Mouse (Mus musculus) urinary bladder, adult 18-20 months (tissue): ENCODE data around the gene Prmt1.

Experiments
- DNase-seq, 2 experiments: peaks; one replicate each; pipeline ENCODE4 v3.0.0; 2022; ENCODE audit warnings: low spot score in 2 of 2, mixed read lengths in 2 of 2

Gene Prmt1

DNA sequence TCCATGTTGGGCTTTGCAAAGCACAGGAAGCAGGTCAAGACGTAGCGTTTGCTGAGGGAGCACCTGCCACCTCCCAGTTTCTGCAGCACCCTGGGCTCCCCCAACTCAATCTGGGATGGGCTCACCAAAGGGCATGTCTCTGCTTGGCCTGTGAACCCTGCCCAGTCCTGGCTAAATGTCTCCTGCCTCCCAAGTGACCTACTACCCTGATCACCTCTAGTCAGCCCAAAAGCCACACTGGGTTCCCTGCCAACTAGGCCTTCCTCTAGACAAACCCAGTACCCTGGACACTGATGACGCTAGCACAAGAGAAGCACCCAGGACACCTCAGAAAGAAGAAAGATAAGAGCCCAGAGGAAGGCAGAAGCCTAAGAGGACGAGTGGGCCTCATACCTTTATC lies 26.5 kb upstream of the Prmt1 start:
- no peak for DNase-seq

DNA sequence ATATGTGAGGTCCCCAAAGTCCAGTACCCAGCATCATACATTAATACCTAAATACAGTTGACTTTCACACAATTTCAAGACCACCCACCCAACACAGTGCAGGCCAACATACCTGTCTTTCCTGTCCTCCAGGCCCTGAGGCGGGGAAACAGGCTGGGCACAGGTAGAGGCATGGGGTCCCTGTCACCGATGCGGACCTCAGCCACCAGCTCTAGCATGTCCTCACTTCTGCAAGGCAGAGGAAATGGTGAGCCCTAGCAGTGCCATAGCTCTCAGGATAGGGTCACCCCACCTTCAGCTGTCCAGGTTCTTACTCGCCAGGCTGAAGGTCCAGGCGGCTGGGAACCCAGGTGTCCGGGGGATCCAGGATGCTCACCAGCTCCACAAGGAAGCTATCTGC lies 25.6 kb upstream of the Prmt1 start:
- DNase-seq: no peak

- DNase-seq: no peak
These were observed 22.0 kb upstream of the Prmt1 start for GRCm38 (mm10) chr7:45008411-45008810.

DNA sequence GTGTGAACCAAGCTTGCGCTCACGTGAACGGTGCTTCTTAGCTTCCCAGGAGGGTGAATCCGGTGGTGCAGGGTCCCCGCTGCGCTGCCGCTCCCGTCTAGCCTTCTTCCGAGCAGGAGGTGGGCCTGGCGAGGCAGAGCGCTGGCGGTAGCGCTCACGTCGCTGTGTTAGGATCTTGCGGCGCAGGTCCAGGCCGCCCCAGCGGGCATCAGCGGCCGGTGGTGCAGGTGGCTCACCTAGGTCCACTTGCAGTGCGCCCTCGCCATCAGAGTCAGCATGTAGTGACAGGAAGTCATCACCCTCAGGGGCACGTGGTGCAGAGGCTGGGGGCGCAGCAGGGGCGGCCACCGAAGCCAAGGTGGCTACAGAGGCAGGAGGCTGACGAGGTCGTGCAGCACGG lies 21.5 kb upstream of the Prmt1 start:
- DNase-seq: no peak

GRCm38 (mm10) chr7:45007141-45007540 lies 20.8 kb upstream of the Prmt1 start:
- no peak for DNase-seq

DNA sequence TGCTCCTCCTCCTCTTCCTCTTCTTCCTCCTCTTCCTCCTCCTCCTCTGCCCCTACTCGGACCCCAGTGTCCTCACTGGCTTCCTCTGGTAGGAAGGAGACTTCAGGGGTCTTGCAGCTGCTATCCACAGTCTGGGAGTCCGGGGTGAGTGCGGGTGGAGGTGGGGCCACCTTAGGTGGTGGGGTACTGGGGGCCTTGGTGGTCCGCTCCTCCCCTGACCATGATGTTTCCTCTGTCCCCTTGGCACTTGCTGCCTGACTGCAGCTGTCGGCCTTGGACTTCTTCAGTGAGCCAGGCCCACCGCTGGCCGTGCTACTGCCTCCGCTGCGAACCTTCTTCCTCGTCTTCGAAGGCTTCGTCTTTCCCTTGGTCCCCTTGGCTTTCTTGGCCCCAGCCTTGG lies 20.1 kb upstream of the Prmt1 start:
- no peak for DNase-seq

- DNase-seq: no peak
These were observed 19.1 kb upstream of the Prmt1 start for GRCm38 (mm10) chr7:45005321-45005992.

DNA sequence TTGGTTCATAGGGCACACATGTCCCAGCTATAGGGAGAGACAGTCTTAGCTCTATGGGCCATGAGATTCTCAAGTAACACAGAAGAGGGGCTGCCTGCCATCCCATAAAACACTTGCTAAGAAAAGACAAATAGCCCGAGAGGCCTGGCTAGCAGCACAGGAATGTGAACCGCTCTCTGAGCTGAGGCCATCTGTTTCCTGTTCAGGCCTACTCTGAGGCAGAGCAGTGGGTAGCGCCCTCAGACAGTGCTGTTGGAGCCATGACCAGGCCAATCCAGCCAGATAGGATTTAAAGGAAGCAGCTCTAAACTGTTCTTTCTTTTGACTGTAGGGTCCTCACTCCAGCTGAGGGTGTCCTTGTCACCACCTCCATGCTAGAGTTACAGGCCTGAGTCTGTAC lies 18.2 kb upstream of the Prmt1 start:
- DNase-seq: no peak

DNA sequence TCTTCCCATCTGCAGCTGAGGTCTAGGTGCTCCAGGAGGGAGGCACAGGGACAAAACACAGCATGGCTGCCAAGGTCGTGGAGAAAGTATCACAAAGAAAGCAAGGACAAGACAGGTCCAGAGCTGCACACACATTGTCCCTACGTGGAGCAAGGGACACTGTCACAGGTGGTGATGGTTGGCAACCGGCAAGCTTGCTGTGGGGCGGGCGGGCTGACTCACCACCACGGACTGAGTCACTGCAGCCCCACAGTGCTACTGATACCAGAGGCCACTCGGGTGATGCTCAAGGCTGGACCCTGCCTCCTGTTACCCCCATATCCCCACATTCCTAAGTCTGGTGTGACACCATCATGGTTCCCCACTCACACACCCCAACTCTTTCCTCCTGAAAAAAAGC lies 16.1 kb upstream of the Prmt1 start:
- DNase-seq: no peak

DNA sequence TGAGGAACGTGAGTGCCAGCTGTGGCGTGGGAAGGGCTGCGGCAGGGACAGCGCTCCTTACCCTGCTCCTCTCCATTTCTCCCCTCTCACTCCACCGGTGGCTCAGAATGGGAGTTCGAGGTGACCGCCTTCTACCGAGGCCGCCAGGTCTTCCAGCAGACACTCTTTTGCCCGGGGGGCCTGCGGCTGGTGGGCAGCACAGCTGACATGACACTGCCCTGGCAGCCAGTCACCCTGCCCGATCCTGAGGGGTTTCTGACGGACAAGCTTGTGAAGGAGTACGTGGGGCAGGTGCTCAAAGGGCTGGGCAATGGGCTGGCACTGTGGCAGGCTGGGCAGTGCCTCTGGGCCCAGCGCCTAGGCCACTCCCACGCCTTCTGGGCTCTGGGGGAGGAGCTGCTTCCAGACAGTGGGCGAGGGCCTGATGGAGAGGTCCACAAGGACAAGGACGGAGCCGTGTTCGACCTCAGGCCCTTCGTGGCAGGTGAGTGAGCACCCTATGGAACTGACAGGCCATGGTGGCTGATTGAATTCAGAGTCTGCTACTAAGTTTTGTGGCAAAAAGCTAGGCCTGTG lies 14.3 kb upstream of the Prmt1 start:
- DNase-seq: no peak

DNA sequence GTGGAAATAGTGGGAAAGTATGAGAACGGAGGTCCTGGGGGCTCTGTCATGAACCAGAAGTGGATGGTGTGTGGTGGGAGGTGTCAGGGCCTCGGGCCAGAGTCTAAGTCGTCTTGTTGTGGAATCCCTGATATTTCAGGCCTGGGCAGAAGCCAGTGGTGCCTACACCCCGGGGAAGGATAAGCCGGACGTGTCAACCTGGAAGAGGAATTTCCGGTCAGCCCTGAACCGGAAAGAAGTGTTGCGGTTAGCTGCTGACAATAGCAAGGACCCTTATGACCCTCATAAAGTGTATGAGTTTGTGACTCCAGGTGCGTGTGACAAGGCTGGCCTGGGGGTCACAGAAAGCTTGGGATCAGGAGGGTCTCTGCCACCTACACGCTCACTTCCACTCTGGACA lies 13.4 kb upstream of the Prmt1 start:
- no peak for DNase-seq

DNA sequence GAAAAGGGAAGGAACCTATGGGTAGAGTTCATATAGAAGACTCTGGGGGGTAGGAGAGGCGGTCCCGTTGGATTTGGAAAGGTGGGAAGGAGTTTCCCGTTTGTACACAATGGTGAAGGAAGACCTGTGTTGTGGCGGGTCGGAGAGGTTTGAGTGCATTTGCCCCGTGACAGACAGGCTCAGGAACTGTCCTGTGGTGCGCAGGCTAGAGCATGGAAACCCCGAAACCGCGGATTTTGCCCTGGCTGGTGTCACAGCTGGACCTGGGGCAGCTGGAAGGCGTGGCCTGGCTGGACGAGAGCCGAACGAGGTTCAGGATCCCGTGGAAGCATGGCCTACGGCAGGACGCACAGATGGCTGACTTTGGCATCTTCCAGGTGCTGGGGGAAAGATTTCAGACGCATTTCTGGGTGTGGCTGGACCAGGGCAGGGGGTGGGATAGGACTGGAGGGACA lies 12.2 kb upstream of the Prmt1 start, which contains the start of gene Bcl2l12:
TSS of gene Bcl2l12 (minus strand) at position 212 of the 455 bp plus-strand sequence.
- DNase-seq: peak in 1 of 2 experiments; percentile 37

DNA sequence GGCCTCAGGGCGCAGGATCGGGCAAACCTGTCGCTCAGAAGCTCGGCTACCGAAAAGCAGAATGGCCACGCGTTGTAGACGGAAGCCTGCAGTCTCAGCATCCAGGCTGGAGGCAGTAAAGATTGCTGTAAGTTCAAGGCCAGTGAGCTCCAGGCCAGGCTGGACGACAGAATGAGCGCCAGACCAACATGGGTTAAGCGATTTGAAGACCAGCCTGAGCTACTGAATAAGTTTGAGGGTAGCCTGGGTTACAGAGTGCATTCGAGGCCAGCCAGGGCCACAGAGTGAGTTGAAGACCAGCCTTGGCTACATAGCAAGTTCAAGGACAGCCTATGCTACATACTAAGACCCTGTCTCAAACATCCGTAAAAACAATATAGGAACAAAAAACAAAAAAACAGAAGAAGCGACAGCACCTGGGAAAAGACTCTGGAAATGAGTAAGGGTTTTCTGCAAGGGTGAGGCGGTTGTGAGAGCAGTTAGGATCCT lies 11.6 kb upstream of the Prmt1 start:
- no peak for DNase-seq

DNA sequence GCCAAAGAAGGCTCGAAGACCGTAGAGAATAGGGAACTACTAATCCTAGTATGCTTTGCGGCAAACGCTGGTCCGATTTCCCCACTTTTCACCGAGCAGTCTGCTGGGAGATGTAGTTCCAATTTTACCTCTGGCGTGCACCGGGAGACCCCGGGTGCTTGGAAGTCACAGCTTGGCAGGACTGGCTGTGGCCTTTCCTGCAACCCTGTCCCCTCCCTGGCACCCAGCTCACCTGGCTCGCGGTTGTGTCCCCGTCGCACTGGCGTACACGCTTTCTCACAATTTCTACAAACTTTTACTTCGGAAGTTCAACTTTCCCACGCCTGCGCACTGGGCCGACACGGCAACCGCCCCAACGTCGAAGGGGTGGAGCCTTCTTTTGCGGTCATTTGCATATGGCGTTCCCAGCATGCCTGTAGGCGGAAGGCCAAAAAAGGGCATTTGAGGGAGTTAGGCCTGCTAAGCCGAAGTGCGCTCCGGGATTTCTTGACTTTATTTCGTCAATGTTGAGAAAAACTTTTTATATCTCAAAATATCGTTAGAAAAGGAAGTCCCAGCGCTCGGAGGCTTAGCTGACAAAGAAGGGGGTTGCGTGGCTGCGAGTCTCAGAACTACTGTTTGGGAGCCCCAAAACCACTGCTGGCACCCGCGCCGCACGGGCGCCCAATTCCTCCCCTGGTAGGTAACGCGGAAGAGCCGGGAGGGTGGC lies 11.0 kb upstream of the Prmt1 start, which contains the start of gene Irf3:
TSS of gene Irf3 (plus strand) at position 418 of the 709 bp plus-strand sequence.
- peak; percentile 93 to 96 for DNase-seq

DNA sequence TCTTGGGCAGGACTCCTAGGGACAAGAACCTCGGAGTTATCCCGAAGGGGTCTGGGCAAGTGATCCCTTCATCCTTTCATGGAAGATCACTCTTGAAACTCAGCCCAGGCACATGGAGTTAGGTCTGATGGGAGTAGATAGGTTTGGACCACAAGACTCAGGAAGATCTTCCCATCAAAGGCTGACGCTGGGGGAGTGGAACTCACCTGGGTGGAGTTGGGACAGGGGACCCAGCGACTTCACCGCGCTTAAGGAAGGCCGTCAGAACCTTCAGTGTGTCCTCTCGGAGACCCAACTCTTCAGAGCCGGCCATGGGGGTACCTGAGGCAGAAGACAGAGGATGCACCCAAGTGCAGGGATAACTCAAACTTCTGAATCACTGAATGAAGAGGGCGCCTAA lies 10.3 kb upstream of the Prmt1 start:
- no peak for DNase-seq

DNA sequence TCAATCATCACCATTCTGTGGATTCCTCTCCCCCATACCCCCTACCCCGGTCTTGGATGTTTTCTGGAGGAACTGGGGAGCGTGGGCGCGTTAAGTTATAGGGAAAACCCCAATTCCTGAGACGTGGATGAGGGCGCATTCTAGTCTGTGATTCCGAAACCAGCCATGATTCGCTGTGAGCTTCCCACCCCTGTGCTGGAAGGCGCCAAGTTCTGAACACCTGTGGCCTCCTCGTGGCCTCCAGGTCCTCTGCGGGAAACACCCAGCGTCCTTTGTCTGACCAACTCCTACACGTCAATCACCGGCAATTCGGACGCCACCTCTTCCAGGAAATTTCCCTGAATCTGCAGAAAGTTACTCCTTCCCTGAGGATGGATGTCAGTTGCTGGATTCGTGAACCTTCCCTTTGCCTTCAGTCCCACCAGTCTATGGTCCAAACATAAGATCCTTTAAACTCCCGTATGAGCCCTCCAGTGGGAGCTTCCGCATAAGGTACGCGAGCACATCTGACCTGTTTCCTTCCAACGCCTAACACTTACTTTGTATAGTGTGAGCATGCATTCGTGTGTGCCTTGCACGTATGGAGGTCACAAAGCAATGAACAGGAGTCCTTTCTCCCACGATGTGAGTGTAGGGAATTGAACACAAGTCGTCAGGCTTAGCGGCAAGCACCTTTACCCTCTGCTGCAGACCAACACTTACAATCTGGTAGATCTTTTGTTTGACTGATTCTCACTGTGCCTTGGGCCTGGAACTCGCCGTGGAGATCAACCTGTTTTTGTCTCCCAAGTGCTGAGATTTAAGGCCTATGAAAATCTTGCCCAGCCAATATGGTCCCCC lies 731 bp upstream of the Prmt1 start:
- DNase-seq: peak in 1 of 2 experiments; percentile 76

- DNase-seq: peak in 1 of 2 experiments; percentile 42
These were observed 675 bp downstream of the Prmt1 start for GRCm38 (mm10) chr7:44985595-44986191.

DNA sequence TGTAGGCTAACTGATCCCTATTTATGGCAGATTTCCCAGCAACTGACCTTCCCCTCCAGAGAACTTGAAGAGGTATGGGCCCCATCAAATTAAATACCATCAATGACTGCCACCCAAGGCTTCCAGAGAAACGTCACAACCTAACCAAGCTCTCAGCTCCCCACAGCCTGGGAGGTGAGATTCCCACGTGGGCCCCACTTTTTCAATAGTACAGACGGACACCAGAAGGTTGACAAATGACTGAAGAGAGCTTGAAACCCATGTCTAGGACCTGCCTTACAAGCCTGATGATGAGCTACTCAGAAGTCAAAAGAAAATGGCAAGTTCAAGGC lies 1.6 kb downstream of the Prmt1 start:
- DNase-seq: no peak

- DNase-seq: no peak
These were observed 2.2 kb downstream of the Prmt1 start for GRCm38 (mm10) chr7:44983944-44984832.

DNA sequence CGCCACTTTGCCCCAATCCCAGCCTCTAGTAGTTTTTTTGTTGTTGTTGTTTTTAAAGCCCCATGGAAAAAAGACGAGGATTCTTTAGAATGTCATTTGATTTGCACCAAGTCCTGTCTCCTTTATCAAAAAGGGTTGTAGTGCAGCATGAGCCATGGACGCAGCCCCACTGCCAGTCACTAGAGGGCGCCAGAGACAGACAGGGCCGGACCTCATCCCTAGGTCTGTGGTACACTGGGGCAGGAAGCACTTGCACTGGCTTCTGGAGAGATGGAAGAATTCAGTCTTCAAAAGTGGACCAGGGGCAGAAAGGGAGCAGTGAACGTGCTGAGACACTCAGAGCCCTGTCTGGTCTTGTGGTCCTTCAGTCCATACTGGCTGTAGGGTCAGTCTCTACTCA lies 3.3 kb downstream of the Prmt1 start:
- peak; percentile 72 to 81 for DNase-seq
